Mouse (Mus musculus) limb, embryonic 15.5 days (tissue): ENCODE measurements at regions not wholly inside any gene's neighbourhood (a gene's known extent, or its start where the extent isn't known, plus 50 kb on each side); places are given as distances from the start of the nearest gene placed in this dataset.

Source experiments
- ATAC-seq: fragments of 200-750 bp; cut with Nextera tagmentation; 2 replicates; pipeline ENCODE4 v1.8.0; 2017; ENCODE audit warnings: low read depth, moderate TSS enrichment; ENCODE audit not compliant: insufficient number of reproducible peaks, low FRiP score, low TSS enrichment
- H3K27ac ChIP-seq: fragments of 300-500 bp; sonication (generic); 2 replicates; pipeline ENCODE4 v1.5.1; 2015; ENCODE audit warnings: moderate library complexity, mild to moderate bottlenecking, inconsistent platforms
- H3K27me3 ChIP-seq: fragments of 300-500 bp; sonication (generic); 2 replicates; pipeline ENCODE4 v1.6.1; 2015; ENCODE audit warnings: inconsistent platforms
- H3K36me3 ChIP-seq: fragments of 300-500 bp; sonication (generic); 2 replicates; pipeline ENCODE4 v1.6.1; 2015; ENCODE audit warnings: inconsistent platforms
- H3K4me1 ChIP-seq: fragments of 300-500 bp; sonication (generic); 2 replicates; pipeline ENCODE4 v1.6.1; 2015; ENCODE audit warnings: inconsistent platforms
- H3K4me2 ChIP-seq: fragments of 300-500 bp; sonication (generic); 2 replicates; pipeline ENCODE4 v1.6.1; 2015; ENCODE audit warnings: mild to moderate bottlenecking, inconsistent platforms
- H3K4me3 ChIP-seq: fragments of 300-500 bp; sonication (generic); 2 replicates; pipeline ENCODE4 v1.5.1; 2015; ENCODE audit warnings: mild to moderate bottlenecking, inconsistent platforms
- H3K9ac ChIP-seq: fragments of 300-500 bp; sonication (generic); 2 replicates; pipeline ENCODE4 v1.6.1; 2015; ENCODE audit warnings: inconsistent platforms
- H3K9me3 ChIP-seq: fragments of 300-500 bp; sonication (generic); 2 replicates; pipeline ENCODE4 v1.6.1; 2016; ENCODE audit warnings: inconsistent platforms
- WGBS: fragments of 180-500 bp; shearing (Covaris S2); methylation state at CpG from one replicate; pipeline ENCODE4 v1.1.7; 2015; 5-methylcytosine and 5-hydroxymethylcytosine counted together

GRCm38 (mm10) chr8:103808580-103808979 is 292.8 kb upstream of the Cdh5 start:
- ATAC-seq: no peak
- H3K9ac ChIP-seq: no peak overlapping the region
- no peaks in the 10 kb centered on the region for H3K27me3 ChIP-seq
- no peaks in the 10 kb centered on the region for H3K36me3 ChIP-seq
- peaks cover 20% of the 10 kb centered on the region for H3K4me1 ChIP-seq
- no peak overlapping the region for H3K4me2 ChIP-seq
- no peak overlapping the region for H3K4me3 ChIP-seq
- H3K9me3 ChIP-seq: no peaks in the 10 kb centered on the region
- no peak overlapping the region for H3K27ac ChIP-seq
- WGBS: 43% methylated on average over 8 of the region's 8 CpGs

- H3K9me3 ChIP-seq: no peaks in the 10 kb centered on the region
- peaks cover 25% of the 10 kb centered on the region for H3K4me1 ChIP-seq
- H3K36me3 ChIP-seq: no peaks in the 10 kb centered on the region
- H3K27ac ChIP-seq: peak overlapping the region; percentile 54; the same call in 1 of the 2 replicates
- no peak overlapping the region for H3K4me2 ChIP-seq
- no peak for ATAC-seq
- WGBS: 47% methylated on average over 7 of the region's 7 CpGs
- H3K27me3 ChIP-seq: no peaks in the 10 kb centered on the region
- no peak overlapping the region for H3K9ac ChIP-seq
- H3K4me3 ChIP-seq: no peak overlapping the region
Observed at GRCm38 (mm10) chr8:103809140-103809539, 292.3 kb upstream of the Cdh5 start.

- 19% methylated on average over 10 of the region's 10 CpGs for WGBS
- H3K4me1 ChIP-seq: peaks cover 51% of the 10 kb centered on the region
- no peak overlapping the region for H3K4me2 ChIP-seq
Observed at GRCm38 (mm10) chr8:103813954-103814591, 287.4 kb upstream of the Cdh5 start.

GRCm38 (mm10) chr8:103816101-103816894 is 285.1 kb upstream of the Cdh5 start:
- peak; percentile 64; the same call in 1 of the 2 replicates for ATAC-seq
- Histone ChIP-seq H3K36me3 (no peaks in the 10 kb centered on the region), H3K4me2 (no peak overlapping the region), H3K9me3 (no peaks in the 10 kb centered on the region), H3K27me3 (no peaks in the 10 kb centered on the region), H3K4me1 (peaks cover 43% of the 10 kb centered on the region), H3K4me3 (no peak overlapping the region), H3K27ac (peak overlapping the region; percentile 81), H3K9ac (no peak overlapping the region)
- WGBS: 48% methylated on average over 15 of the region's 15 CpGs

More at GRCm38 (mm10) chr8:103813954-103814591, 287.4 kb upstream of the Cdh5 start:
- Histone ChIP-seq H3K9ac (no peak overlapping the region), H3K27ac (peak overlapping the region; percentile 81), H3K4me3 (no peak overlapping the region), H3K9me3 (no peaks in the 10 kb centered on the region), H3K27me3 (no peaks in the 10 kb centered on the region), H3K36me3 (no peaks in the 10 kb centered on the region)
- ATAC-seq: peak; percentile 59; the same call in 1 of the 2 replicates

GRCm38 (mm10) chr8:103823541-103823940 is 277.9 kb upstream of the Cdh5 start:
- H3K27me3 ChIP-seq: no peaks in the 10 kb centered on the region
- H3K4me1 ChIP-seq: peaks cover 11% of the 10 kb centered on the region
- H3K4me3 ChIP-seq: no peak overlapping the region
- no peak overlapping the region for H3K27ac ChIP-seq
- H3K36me3 ChIP-seq: no peaks in the 10 kb centered on the region
- ATAC-seq: no peak
- no peaks in the 10 kb centered on the region for H3K9me3 ChIP-seq
- WGBS: 66% methylated on average over 7 of the region's 7 CpGs
- no peak overlapping the region for H3K4me2 ChIP-seq
- no peak overlapping the region for H3K9ac ChIP-seq

- 29% methylated on average over 1 of the region's 1 CpGs for WGBS
- Histone ChIP-seq H3K27ac (peak overlapping the region; percentile 59), H3K36me3 (no peaks in the 10 kb centered on the region), H3K4me3 (no peak overlapping the region), H3K9ac (no peak overlapping the region), H3K4me1 (peaks cover 11% of the 10 kb centered on the region), H3K27me3 (no peaks in the 10 kb centered on the region), H3K4me2 (no peak overlapping the region), H3K9me3 (no peaks in the 10 kb centered on the region)
- no peak for ATAC-seq
Observed at GRCm38 (mm10) chr8:103824747-103825146, 276.7 kb upstream of the Cdh5 start.

GRCm38 (mm10) chr8:103825289-103825688 is 276.1 kb upstream of the Cdh5 start:
- WGBS: 32% methylated on average over 3 of the region's 3 CpGs

GRCm38 (mm10) chr8:103830416-103830815 is 271.0 kb upstream of the Cdh5 start:
- Histone ChIP-seq H3K36me3 (no peaks in the 10 kb centered on the region), H3K4me2 (no peak overlapping the region), H3K9me3 (no peaks in the 10 kb centered on the region), H3K27me3 (no peaks in the 10 kb centered on the region), H3K4me1 (peaks cover 2% of the 10 kb centered on the region; the same call in 1 of the 2 replicates), H3K4me3 (no peak overlapping the region), H3K27ac (no peak overlapping the region), H3K9ac (no peak overlapping the region)
- ATAC-seq: no peak
- WGBS: 89% methylated on average over 3 of the region's 3 CpGs

More at GRCm38 (mm10) chr8:103825289-103825688, 276.1 kb upstream of the Cdh5 start:
- no peaks in the 10 kb centered on the region for H3K27me3 ChIP-seq
- no peak overlapping the region for H3K9ac ChIP-seq
- H3K4me2 ChIP-seq: no peak overlapping the region
- H3K36me3 ChIP-seq: no peaks in the 10 kb centered on the region
- peaks cover 11% of the 10 kb centered on the region for H3K4me1 ChIP-seq
- ATAC-seq: 0 out of 2 replicates have a peak, but pooled peaks have one; percentile 10
- H3K4me3 ChIP-seq: no peak overlapping the region
- no peaks in the 10 kb centered on the region for H3K9me3 ChIP-seq
- peak overlapping the region; percentile 59; the same call in 1 of the 2 replicates for H3K27ac ChIP-seq

- no peaks in the 10 kb centered on the region for H3K9me3 ChIP-seq
- H3K9ac ChIP-seq: no peak overlapping the region
- ATAC-seq: no peak
- H3K27ac ChIP-seq: no peak overlapping the region
- no peaks in the 10 kb centered on the region for H3K27me3 ChIP-seq
- no peak overlapping the region for H3K4me2 ChIP-seq
- 85% methylated on average over 4 of the region's 4 CpGs for WGBS
- no peaks in the 10 kb centered on the region for H3K36me3 ChIP-seq
- H3K4me1 ChIP-seq: no peaks in the 10 kb centered on the region
- no peak overlapping the region for H3K4me3 ChIP-seq
Observed at GRCm38 (mm10) chr8:103839990-103840389, 261.4 kb upstream of the Cdh5 start.

GRCm38 (mm10) chr8:103845964-103846363 is 255.5 kb upstream of the Cdh5 start:
- Histone ChIP-seq H3K9ac (no peak overlapping the region), H3K36me3 (no peaks in the 10 kb centered on the region), H3K4me2 (no peak overlapping the region), H3K9me3 (no peaks in the 10 kb centered on the region), H3K27me3 (no peaks in the 10 kb centered on the region), H3K4me3 (no peak overlapping the region), H3K4me1 (0 out of 2 replicates have a peak, but pooled peaks cover 3% of the 10 kb centered on the region), H3K27ac (no peak overlapping the region)
- no peak for ATAC-seq
- WGBS: 82% methylated on average over 1 of the region's 1 CpGs

GRCm38 (mm10) chr8:103846382-103846976 is 254.9 kb upstream of the Cdh5 start:
- Histone ChIP-seq H3K27ac (no peak overlapping the region), H3K9me3 (no peaks in the 10 kb centered on the region), H3K9ac (no peak overlapping the region), H3K4me2 (no peak overlapping the region), H3K27me3 (no peaks in the 10 kb centered on the region), H3K36me3 (no peaks in the 10 kb centered on the region), H3K4me3 (no peak overlapping the region), H3K4me1 (0 out of 2 replicates have a peak, but pooled peaks cover 3% of the 10 kb centered on the region)
- WGBS: 34% methylated on average over 10 of the region's 10 CpGs
- ATAC-seq: no peak

- WGBS: 84% methylated on average over 2 of the region's 2 CpGs
- H3K27ac ChIP-seq: no peak overlapping the region
Observed at GRCm38 (mm10) chr8:103849785-103850184, 251.6 kb upstream of the Cdh5 start.

More at GRCm38 (mm10) chr8:103849785-103850184, 251.6 kb upstream of the Cdh5 start:
- H3K4me3 ChIP-seq: no peak overlapping the region
- H3K4me1 ChIP-seq: 0 out of 2 replicates have a peak, but pooled peaks cover 3% of the 10 kb centered on the region
- no peaks in the 10 kb centered on the region for H3K9me3 ChIP-seq
- H3K9ac ChIP-seq: no peak overlapping the region
- no peak for ATAC-seq
- no peaks in the 10 kb centered on the region for H3K36me3 ChIP-seq
- H3K27me3 ChIP-seq: no peaks in the 10 kb centered on the region
- no peak overlapping the region for H3K4me2 ChIP-seq
